Mouse (Mus musculus) kidney, adult 2 months (tissue): Measurements from ENCODE around the gene Fasn. TPM values are rescaled to one million over a fixed set of nuclear protein-coding genes. Genes with fewer than 3 reads are reported as not detected.

Experiments
- DNase-seq: peaks from one replicate; pipeline ENCODE4 v3.0.0; 2021
- H3K27ac ChIP-seq: fragments of 200-500 bp; 2 replicates; pipeline ENCODE4 v1.5.1; 2012; ENCODE audit warnings: low read depth, low read length, control low read depth, inconsistent platforms; ENCODE audit not compliant: insufficient read depth
- H3K27me3 ChIP-seq: fragments of 200-500 bp; replicated peaks from 2 replicates; pipeline ENCODE4 v1.6.1; 2012; ENCODE audit warnings: mild to moderate bottlenecking, moderate library complexity, low read length, inconsistent platforms; ENCODE audit not compliant: control insufficient read depth, insufficient read depth
- H3K36me3 ChIP-seq: fragments of 200-500 bp; 2 replicates; pipeline ENCODE4 v1.6.1; 2012; ENCODE audit warnings: mild to moderate bottlenecking, moderate library complexity, low read length, inconsistent platforms; ENCODE audit not compliant: control insufficient read depth, insufficient read depth
- H3K4me1 ChIP-seq: fragments of 200-500 bp; 2 replicates; pipeline ENCODE4 v1.6.1; 2011; ENCODE audit warnings: low read length; ENCODE audit not compliant: control insufficient read depth, insufficient read depth
- H3K4me3 ChIP-seq: fragments of 200-500 bp; 2 replicates; pipeline ENCODE4 v1.5.1; 2011; ENCODE audit warnings: mild to moderate bottlenecking, low read depth, low read length, control low read depth; ENCODE audit not compliant: insufficient read depth
- CTCF ChIP-seq: fragments of 200-500 bp; conservative IDR thresholded peaks from 2 replicates; pipeline ENCODE4 v1.5.1; 2011; ENCODE audit warnings: low read depth, mild to moderate bottlenecking, control low read depth, low read length, moderate library complexity, mixed read lengths; ENCODE audit not compliant: insufficient read depth, insufficient read length
- POLR2A ChIP-seq: fragments of 200-500 bp; IDR thresholded peaks from one replicate; pipeline ENCODE4 v1.6.1; 2011; ENCODE audit warnings: low read depth, low read length, control low read depth
- WGBS: fragments of 180-500 bp; shearing (Covaris S2); methylation state at CpG from one replicate; pipeline ENCODE4 v1.1.7; 2018; 5-methylcytosine and 5-hydroxymethylcytosine counted together
- polyA plus RNA-seq: library from polyadenylated mRNA; depleted of rRNA; stranded (reverse); fragments of >200 nt; gene quantifications from 2 replicates; pipeline ENCODE4 v1.2.3, GENCODE M21; 2012

The Fasn gene
- polyA plus RNA-seq, 1 experiment = 936 TPM

GRCm38 (mm10) chr11:120821076-120821922 is 3.0 kb downstream of the Fasn start:
- Histone ChIP-seq H3K4me3 (no peak overlapping the region), H3K4me1 (peaks cover 5% of the 10 kb centered on the region; the same call in 1 of the 2 replicates), H3K36me3 (no peaks in the 10 kb centered on the region), H3K27ac (no peak overlapping the region), H3K27me3 (no peaks in the 10 kb centered on the region)
- no peak for TF ChIP-seq CTCF
- no peak for DNase-seq
- WGBS = 87% methylated on average over 14 of the region's 14 CpGs

DNA sequence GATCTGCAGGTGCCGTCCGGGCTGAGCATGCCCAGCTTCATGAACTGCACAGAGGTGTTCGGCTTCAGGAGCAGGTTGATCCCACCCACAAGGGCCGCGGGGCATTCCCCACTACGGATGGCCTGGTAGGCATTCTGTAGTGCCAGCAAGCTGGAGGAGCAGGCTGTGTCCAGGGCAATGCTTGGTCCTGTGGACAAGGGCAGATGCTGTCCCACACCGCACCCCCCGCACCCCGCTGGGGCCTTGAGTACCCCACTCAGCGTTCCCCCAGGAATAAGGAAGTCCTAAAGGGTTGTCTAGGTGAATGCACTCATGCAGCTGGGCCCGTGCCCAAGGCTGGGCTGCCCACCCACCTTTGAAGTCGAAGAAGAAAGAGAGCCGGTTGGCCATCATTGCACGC is 3.8 kb downstream of the Fasn start:
- Histone ChIP-seq H3K36me3 (no peaks in the 10 kb centered on the region), H3K4me1 (peaks cover 5% of the 10 kb centered on the region; the same call in 1 of the 2 replicates), H3K27me3 (no peaks in the 10 kb centered on the region), H3K4me3 (no peak overlapping the region), H3K27ac (no peak overlapping the region)
- DNase-seq = no peak
- WGBS = 90% methylated on average over 14 of the region's 14 CpGs
- TF ChIP-seq CTCF (no peak), POLR2A (no peak)

GRCm38 (mm10) chr11:120819556-120819955 is 4.8 kb downstream of the Fasn start:
- 90% methylated on average over 6 of the region's 6 CpGs for WGBS
- Histone ChIP-seq H3K27ac (no peak overlapping the region), H3K36me3 (no peaks in the 10 kb centered on the region; the same call in 1 of the 2 replicates)

DNA sequence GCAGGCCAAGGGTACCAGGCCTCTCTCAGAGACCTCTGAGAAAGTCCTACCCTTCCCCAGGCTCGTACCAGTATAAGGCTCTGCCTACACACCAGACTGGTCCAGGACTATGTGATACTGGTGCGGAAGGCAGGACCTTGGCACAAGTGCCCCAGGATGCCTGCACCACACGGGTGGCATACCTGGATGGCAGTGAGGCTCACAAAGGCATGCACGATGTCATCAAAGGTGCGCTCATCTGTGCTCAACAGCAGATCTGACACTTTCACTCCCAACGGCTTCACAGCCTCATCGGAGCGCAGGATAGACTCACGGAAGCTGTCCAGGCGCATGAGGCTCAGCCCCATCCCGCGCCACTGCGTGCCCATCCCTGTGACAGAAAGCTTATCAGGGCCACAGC is 6.1 kb downstream of the Fasn start:
- Histone ChIP-seq H3K27ac (no peak overlapping the region), H3K4me1 (peaks cover 5% of the 10 kb centered on the region; the same call in 1 of the 2 replicates), H3K4me3 (no peak overlapping the region), H3K27me3 (no peaks in the 10 kb centered on the region), H3K36me3 (no peaks in the 10 kb centered on the region; the same call in 1 of the 2 replicates)
- 94% methylated on average over 13 of the region's 13 CpGs for WGBS
- no peak for DNase-seq
- TF ChIP-seq CTCF = no peak

More at GRCm38 (mm10) chr11:120819556-120819955, 4.8 kb downstream of the Fasn start:
- Histone ChIP-seq H3K4me1 (peaks cover 5% of the 10 kb centered on the region; the same call in 1 of the 2 replicates), H3K4me3 (no peak overlapping the region), H3K27me3 (no peaks in the 10 kb centered on the region)
- no peak for DNase-seq
- TF ChIP-seq POLR2A = no peak

GRCm38 (mm10) chr11:120817358-120817757 is 7.0 kb downstream of the Fasn start:
- TF ChIP-seq POLR2A (no peak), CTCF (no peak)
- no peaks in the 10 kb centered on the region for H3K4me1 ChIP-seq
- WGBS = 96% methylated on average over 6 of the region's 6 CpGs
- no peaks in the 10 kb centered on the region for H3K27me3 ChIP-seq
- no peak for DNase-seq
- no peak overlapping the region for H3K4me3 ChIP-seq
- no peaks in the 10 kb centered on the region; the same call in 1 of the 2 replicates for H3K36me3 ChIP-seq
- H3K27ac ChIP-seq = no peak overlapping the region

GRCm38 (mm10) chr11:120812068-120812467 is 12.3 kb downstream of the Fasn start:
- no peaks in the 10 kb centered on the region for H3K4me1 ChIP-seq
- no peak for TF ChIP-seq CTCF
- no peak for TF ChIP-seq POLR2A

DNA sequence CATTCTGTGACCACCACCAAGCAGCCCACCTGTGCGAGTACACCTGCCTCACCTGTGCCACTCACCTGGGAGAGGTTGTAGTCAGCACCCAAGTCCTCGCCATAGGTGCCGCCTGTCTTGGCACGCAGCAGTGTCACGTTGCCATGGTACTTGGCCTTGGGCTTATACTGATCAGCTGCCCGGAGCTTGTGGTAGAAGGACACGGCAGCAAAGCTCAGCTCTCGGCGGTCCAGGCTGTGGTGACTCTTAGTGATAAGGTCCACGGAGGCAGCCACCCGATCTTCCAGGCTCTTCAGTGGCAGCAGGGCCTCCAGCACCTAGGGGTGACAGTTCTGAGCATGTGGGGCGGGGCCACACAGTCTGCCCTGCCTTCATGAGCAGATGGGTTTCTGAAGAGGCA is 16.3 kb downstream of the Fasn start:
- no peak overlapping the region for H3K27ac ChIP-seq
- TF ChIP-seq POLR2A (no peak), CTCF (no peak)
- no peaks in the 10 kb centered on the region for H3K4me1 ChIP-seq
- 94% methylated on average over 12 of the region's 12 CpGs for WGBS
- no peaks in the 10 kb centered on the region for H3K27me3 ChIP-seq
- H3K4me3 ChIP-seq = no peak overlapping the region
- no peak for DNase-seq
- no peaks in the 10 kb centered on the region; the same call in 1 of the 2 replicates for H3K36me3 ChIP-seq

More at GRCm38 (mm10) chr11:120812068-120812467, 12.3 kb downstream of the Fasn start:
- no peak overlapping the region for H3K27ac ChIP-seq
- H3K36me3 ChIP-seq = no peaks in the 10 kb centered on the region; the same call in none of the 2 replicates
- H3K27me3 ChIP-seq = no peaks in the 10 kb centered on the region
- DNase-seq = no peak
- 94% methylated on average over 16 of the region's 16 CpGs for WGBS
- no peak overlapping the region for H3K4me3 ChIP-seq
